Mouse (Mus musculus) forebrain, embryonic 11.5 days (tissue): Measurements from ENCODE around the gene Kdelr3. TPM values are rescaled to one million over a fixed set of nuclear protein-coding genes. Genes with fewer than 3 reads are reported as not detected.

ENCODE experiments used
- ATAC-seq: fragments of 200-750 bp; cut with Nextera tagmentation; replicated peaks from 2 replicates; pipeline ENCODE4 v1.8.0; 2017; ENCODE audit warnings: moderate TSS enrichment; ENCODE audit not compliant: low FRiP score
- DNase-seq: peaks from one replicate; pipeline ENCODE4 v3.0.0-alpha.2; 2017; ENCODE audit warnings: low spot score
- H3K27ac ChIP-seq: fragments of 300-500 bp; sonication (generic); 2 replicates; pipeline ENCODE4 v1.5.1; 2014; ENCODE audit warnings: low read depth, low read length
- H3K27me3 ChIP-seq: fragments of 300-500 bp; sonication (generic); 2 replicates; pipeline ENCODE4 v1.6.1; 2014; ENCODE audit warnings: mild to moderate bottlenecking, low read length, mixed read lengths; ENCODE audit not compliant: control insufficient read depth, insufficient read depth
- H3K36me3 ChIP-seq: fragments of 300-500 bp; sonication (generic); 2 replicates; pipeline ENCODE4 v1.6.1; 2014; ENCODE audit warnings: mild to moderate bottlenecking, low read length, moderate library complexity, mixed read lengths; ENCODE audit not compliant: control insufficient read depth, insufficient read depth
- H3K4me1 ChIP-seq: fragments of 300-500 bp; sonication (generic); replicated peaks from 2 replicates; pipeline ENCODE4 v1.6.1; 2014; ENCODE audit warnings: low read length, mixed read lengths; ENCODE audit not compliant: control insufficient read depth, insufficient read depth
- H3K4me2 ChIP-seq: fragments of 300-500 bp; sonication (generic); 2 replicates; pipeline ENCODE4 v1.6.1; 2014; ENCODE audit warnings: low read depth, mild to moderate bottlenecking, low read length, moderate library complexity, mixed read lengths; ENCODE audit not compliant: severe bottlenecking
- H3K4me3 ChIP-seq: fragments of 300-500 bp; sonication (generic); 2 replicates; pipeline ENCODE4 v1.5.1; 2014; ENCODE audit warnings: low read depth, low read length
- H3K9ac ChIP-seq: fragments of 300-500 bp; sonication (generic); 2 replicates; pipeline ENCODE4 v1.6.1; 2014; ENCODE audit warnings: low read length
- H3K9me3 ChIP-seq: fragments of 300-500 bp; sonication (generic); 2 replicates; pipeline ENCODE4 v1.6.1; 2016; ENCODE audit warnings: low read length, mixed read lengths; ENCODE audit not compliant: control insufficient read depth
- WGBS: fragments of 180-500 bp; shearing (Covaris S2); extraction: QIAGEN DNeasy Blood & Tissue Kit; methylation state at CpG from one replicate; pipeline ENCODE4 v1.1.7; 2014; 5-methylcytosine and 5-hydroxymethylcytosine counted together
- polyA plus RNA-seq: library from polyadenylated mRNA; unstranded; fragments of >200 nt; fragmentation: Nextera tagmentation; extraction: Ambion mirVana; gene quantifications from 2 replicates; pipeline ENCODE4 v1.2.1, GENCODE M21; 2014

Kdelr3 gene
- polyA plus RNA-seq, 1 experiment from 2014 or later: 9.7 TPM

- H3K27ac ChIP-seq: no peak overlapping the region
- H3K4me3 ChIP-seq: no peak overlapping the region
- ATAC-seq (no peak), DNase-seq (no peak)
- H3K9me3 ChIP-seq: no peaks in the 10 kb centered on the region
- H3K4me1 ChIP-seq: no peaks in the 10 kb centered on the region
- H3K9ac ChIP-seq: no peak overlapping the region
- H3K36me3 ChIP-seq: no peaks in the 10 kb centered on the region
- no peak overlapping the region for H3K4me2 ChIP-seq
- no peaks in the 10 kb centered on the region for H3K27me3 ChIP-seq
- 5% methylated on average over 15 of the region's 15 CpGs for WGBS
Measured at GRCm38 (mm10) chr15:79481181-79481688, 35.0 kb upstream of the Kdelr3 start.

- ATAC-seq (no peak), DNase-seq (no peak)
- Histone ChIP-seq H3K4me3 (no peak overlapping the region), H3K9ac (no peak overlapping the region), H3K4me2 (no peak overlapping the region), H3K27ac (no peak overlapping the region), H3K9me3 (no peaks in the 10 kb centered on the region), H3K27me3 (peaks cover 2% of the 10 kb centered on the region), H3K36me3 (no peaks in the 10 kb centered on the region), H3K4me1 (no peaks in the 10 kb centered on the region)
- WGBS: 86% methylated on average over 11 of the region's 11 CpGs
Measured at GRCm38 (mm10) chr15:79489463-79489862, 26.7 kb upstream of the Kdelr3 start.

DNA sequence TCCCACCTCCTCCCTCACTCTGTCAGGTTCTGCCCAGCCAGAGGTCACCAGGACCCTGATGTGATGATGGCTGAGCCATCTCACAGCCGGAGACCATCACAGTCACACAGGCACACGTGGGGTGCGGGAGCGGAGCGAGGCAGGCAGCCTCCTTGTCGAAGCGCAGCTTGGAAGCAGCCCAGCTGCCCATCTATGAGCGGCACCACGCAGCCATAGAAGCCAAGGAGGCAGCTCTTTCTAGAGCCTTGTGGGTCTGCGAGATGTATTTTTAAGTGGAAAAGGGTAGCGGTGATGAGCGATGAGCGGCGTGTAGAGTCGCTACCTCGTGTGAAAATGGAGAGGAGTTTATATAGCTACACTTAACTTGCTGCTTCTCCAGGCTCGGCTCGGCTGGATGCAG lies 22.7 kb upstream of the Kdelr3 start:
- Histone ChIP-seq H3K36me3 (no peaks in the 10 kb centered on the region), H3K27me3 (peaks cover 2% of the 10 kb centered on the region), H3K4me2 (no peak overlapping the region), H3K4me3 (no peak overlapping the region), H3K4me1 (no peaks in the 10 kb centered on the region), H3K9ac (no peak overlapping the region), H3K9me3 (no peaks in the 10 kb centered on the region), H3K27ac (no peak overlapping the region)
- DNase-seq (no peak), ATAC-seq (no peak)
- 57% methylated on average over 18 of the region's 18 CpGs for WGBS

DNA sequence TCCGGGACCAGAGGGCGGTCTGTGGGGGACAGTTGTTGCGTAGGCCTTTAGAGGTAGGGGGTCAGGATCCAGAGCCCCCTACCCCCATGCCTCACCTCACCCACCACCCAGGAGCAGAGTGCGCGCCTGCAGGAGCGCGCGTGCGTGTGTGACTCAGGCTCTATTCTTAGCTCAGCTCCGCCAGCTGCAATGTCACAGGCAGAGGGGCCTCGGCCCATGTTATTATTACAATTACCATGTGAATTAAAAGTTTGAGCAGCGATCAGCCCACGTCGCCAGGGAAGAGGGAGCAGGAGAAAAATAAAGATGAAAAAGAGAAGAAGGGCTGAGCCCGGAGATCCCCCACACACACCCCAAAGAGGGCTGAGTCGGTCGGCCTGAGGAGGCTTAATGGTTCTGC lies 16.1 kb upstream of the Kdelr3 start:
- Histone ChIP-seq H3K9me3 (no peaks in the 10 kb centered on the region), H3K27ac (no peak overlapping the region), H3K4me2 (no peak overlapping the region), H3K4me1 (peaks cover 7% of the 10 kb centered on the region), H3K36me3 (no peaks in the 10 kb centered on the region), H3K9ac (no peak overlapping the region), H3K4me3 (no peak overlapping the region), H3K27me3 (peaks cover 25% of the 10 kb centered on the region)
- DNase-seq (no peak), ATAC-seq (no peak)
- WGBS: 79% methylated on average over 17 of the region's 17 CpGs

DNA sequence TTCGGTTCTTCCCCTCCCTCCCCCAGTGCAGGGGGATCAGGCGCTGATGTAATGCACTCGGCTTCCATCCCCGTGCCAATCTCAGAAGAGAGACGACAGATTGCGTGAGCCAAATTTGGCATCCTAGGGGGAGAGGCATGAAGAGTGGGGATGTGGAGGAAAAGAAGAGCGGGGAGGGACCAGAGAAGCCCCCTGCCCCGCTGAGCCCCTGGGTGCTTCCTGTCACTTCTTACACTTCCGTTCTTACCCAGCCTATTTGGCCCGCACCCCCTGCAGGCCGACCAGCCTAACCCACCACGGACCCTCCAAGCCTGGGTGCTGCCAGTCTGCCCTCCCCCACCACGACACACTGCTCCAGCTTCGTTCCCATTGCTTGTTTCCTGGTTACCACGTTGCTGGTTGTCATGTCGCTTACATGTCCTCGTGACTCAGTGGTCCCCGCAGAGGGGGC lies 13.3 kb upstream of the Kdelr3 start:
- no peak for DNase-seq
- Histone ChIP-seq H3K9ac (no peak overlapping the region), H3K36me3 (no peaks in the 10 kb centered on the region), H3K4me2 (no peak overlapping the region), H3K27ac (no peak overlapping the region), H3K27me3 (peaks cover 50% of the 10 kb centered on the region), H3K4me3 (no peak overlapping the region), H3K9me3 (no peaks in the 10 kb centered on the region), H3K4me1 (peaks cover 12% of the 10 kb centered on the region)
- WGBS: 21% methylated on average over 18 of the region's 18 CpGs
- no peak for ATAC-seq

GRCm38 (mm10) chr15:79503438-79503837 lies 12.8 kb upstream of the Kdelr3 start:
- Histone ChIP-seq H3K9me3 (no peaks in the 10 kb centered on the region), H3K4me1 (peaks cover 12% of the 10 kb centered on the region)
- 64% methylated on average over 5 of the region's 5 CpGs for WGBS

GRCm38 (mm10) chr15:79504707-79505452 lies 11.3 kb upstream of the Kdelr3 start, which contains the start of gene Kcnj4:
Gene Kcnj4 (minus strand): TSS chr15:79505241.
- H3K36me3 ChIP-seq: no peaks in the 10 kb centered on the region
- DNase-seq: no peak
- H3K9ac ChIP-seq: peak within 1 kb of the TSS; percentile 54; the same call in 1 of the 2 replicates
- peak within 1 kb of the TSS; percentile 51 for H3K4me3 ChIP-seq
- peak; percentile 34 for ATAC-seq
- peak within 1 kb of the TSS; percentile 100 for H3K4me2 ChIP-seq
- H3K4me1 ChIP-seq: peaks cover 12% of the 10 kb centered on the region
- WGBS: under 1% methylated on average over 60 of the region's 60 CpGs
- no peak within 1 kb of the TSS for H3K27ac ChIP-seq
- H3K27me3 ChIP-seq: peaks cover 59% of the 10 kb centered on the region
- no peaks in the 10 kb centered on the region for H3K9me3 ChIP-seq

More at GRCm38 (mm10) chr15:79503438-79503837, 12.8 kb upstream of the Kdelr3 start:
- no peak overlapping the region for H3K4me3 ChIP-seq
- DNase-seq (no peak), ATAC-seq (no peak)
- no peak overlapping the region for H3K4me2 ChIP-seq
- no peaks in the 10 kb centered on the region for H3K36me3 ChIP-seq
- peaks cover 55% of the 10 kb centered on the region for H3K27me3 ChIP-seq
- H3K9ac ChIP-seq: no peak overlapping the region
- no peak overlapping the region for H3K27ac ChIP-seq

- Histone ChIP-seq H3K36me3 (no peaks in the 10 kb centered on the region), H3K9me3 (no peaks in the 10 kb centered on the region), H3K9ac (peak overlapping the region; percentile 54; the same call in 1 of the 2 replicates), H3K27me3 (peaks cover 68% of the 10 kb centered on the region), H3K4me3 (peak overlapping the region; percentile 51), H3K27ac (no peak overlapping the region), H3K4me2 (peak overlapping the region; percentile 100), H3K4me1 (peaks cover 12% of the 10 kb centered on the region)
- WGBS: under 1% methylated on average over 57 of the region's 71 CpGs
- DNase-seq (peak; percentile 89), ATAC-seq (peak; percentile 77)
Measured at GRCm38 (mm10) chr15:79505616-79506283, 10.5 kb upstream of the Kdelr3 start.
